8 mouse cellular contexts compared by ENCODE assay signal in genomic region chr4:147814592-147815167, GRCm38 (mm10). TPM values are rescaled to one million over a fixed set of nuclear protein-coding genes. Genes with fewer than 3 reads are reported as not detected.
DNase-seq lines count a peak whose midpoint lies in the region; ATAC-seq lines count a peak whose summit lies in the region.

No protein-coding gene starts in this region.

- ATAC-seq in CD4-positive, CD25-positive, alpha-beta regulatory T cell, adult 4 months, result peak; percentile 80
- peak; percentile 94 for ATAC-seq in megakaryocyte progenitor cell, adult 5-6 weeks (replicated peaks; ENCODE audit: poor library complexity)
- ATAC-seq in frontal cortex, adult (ENCODE audit: low TSS enrichment), result no peak

- DNase-seq in kidney, adult 9 months, result peak; percentile 25
- no peak for DNase-seq in kidney, adult 8-10 months
- DNase-seq in c-Kit-positive CD71-positive TER-119-negative erythroid progenitor cells, embryonic 14.5 days (ENCODE audit: low read depth), result peak; percentile 45
- DNase-seq in heart, adult 11 months, result no peak
- no peak for DNase-seq in urinary bladder, adult 2 months (ENCODE audit: low spot score)

RNA-seq across cellular contexts. Expression of gene Zfp984, which starts 5.1 kb away (rescaled TPM):
- 10 to 100 TPM; 26.7 to 34.3 TPM for polyA plus RNA-seq in CD4-positive, CD25-positive, alpha-beta regulatory T cell, adult 4 months (2017; shearing (Covaris generic))
- 51.5 and 60.9 TPM in 2 replicates for total RNA-seq in megakaryocyte progenitor cell, adult 5-6 weeks (2015)
- 26.6 and 29.0 TPM in 2 replicates for total RNA-seq in megakaryocyte progenitor cell, adult 5-6 weeks (2017)
- polyA plus RNA-seq in urinary bladder, adult 2 months (2012; rRNA removed), result 8.7 and 9.8 TPM in 2 replicates

RNA-seq across cellular contexts. Expression of gene Zfp933, which starts 33.5 kb away (rescaled TPM):
- 1 to 10 TPM; 3.3 to 7.0 TPM for polyA plus RNA-seq in CD4-positive, CD25-positive, alpha-beta regulatory T cell, adult 4 months (2017; shearing (Covaris generic))
- 8.3 and 9.5 TPM in 2 replicates for total RNA-seq in megakaryocyte progenitor cell, adult 5-6 weeks (2015)
- total RNA-seq in megakaryocyte progenitor cell, adult 5-6 weeks (2017), result 6.1 and 8.6 TPM in 2 replicates
- polyA plus RNA-seq in urinary bladder, adult 2 months (2012; rRNA removed), result 5.5 and 6.2 TPM in 2 replicates

RNA-seq across cellular contexts. Expression of gene Miip, which starts 53.9 kb away (rescaled TPM):
- 100 to 1,000 TPM in 1 of 2 experiments, 10 to 100 TPM in 1; 92.5 to 151 TPM for polyA plus RNA-seq in CD4-positive, CD25-positive, alpha-beta regulatory T cell, adult 4 months (2017; shearing (Covaris generic))
- 34.1 and 40.2 TPM in 2 replicates for total RNA-seq in megakaryocyte progenitor cell, adult 5-6 weeks (2015)
- 43.6 and 50.4 TPM in 2 replicates for total RNA-seq in megakaryocyte progenitor cell, adult 5-6 weeks (2017)
- 43.3 and 57.4 TPM in 2 replicates for polyA plus RNA-seq in urinary bladder, adult 2 months (2012; rRNA removed)

RNA-seq across cellular contexts. Expression of gene Fv1, which starts 54.1 kb away (rescaled TPM):
- polyA plus RNA-seq in CD4-positive, CD25-positive, alpha-beta regulatory T cell, adult 4 months (2017; shearing (Covaris generic)), result 1 to 10 TPM; 2.1 to 3.8 TPM
- 4.2 and 5.3 TPM in 2 replicates for total RNA-seq in megakaryocyte progenitor cell, adult 5-6 weeks (2015)
- 13.4 and 15.9 TPM in 2 replicates for total RNA-seq in megakaryocyte progenitor cell, adult 5-6 weeks (2017)
- polyA plus RNA-seq in urinary bladder, adult 2 months (2012; rRNA removed), result 6.8 and 7.6 TPM in 2 replicates

Comparison
In these comparisons a context has a peak if more than half of its experiments do, and no peak if none do; other contexts are left out.
1. DNase-seq: peak in kidney, adult 9 months (single experiment) and c-Kit-positive CD71-positive TER-119-negative erythroid progenitor cells, embryonic 14.5 days (single experiment); none in kidney, adult 8-10 months (0 of 2), heart, adult 11 months (single experiment) and urinary bladder, adult 2 months (single experiment).